Mouse (Mus musculus) right cerebral cortex, adult 2 months (tissue): ENCODE measurements around the gene Frmd4a.

ENCODE experiments used
- DNase-seq, 2 experiments: peaks; one replicate each; pipeline ENCODE4 v3.0.0; 2021 to 2022; ENCODE audit warnings: low spot score in 2 of 2

Gene Frmd4a

DNA sequence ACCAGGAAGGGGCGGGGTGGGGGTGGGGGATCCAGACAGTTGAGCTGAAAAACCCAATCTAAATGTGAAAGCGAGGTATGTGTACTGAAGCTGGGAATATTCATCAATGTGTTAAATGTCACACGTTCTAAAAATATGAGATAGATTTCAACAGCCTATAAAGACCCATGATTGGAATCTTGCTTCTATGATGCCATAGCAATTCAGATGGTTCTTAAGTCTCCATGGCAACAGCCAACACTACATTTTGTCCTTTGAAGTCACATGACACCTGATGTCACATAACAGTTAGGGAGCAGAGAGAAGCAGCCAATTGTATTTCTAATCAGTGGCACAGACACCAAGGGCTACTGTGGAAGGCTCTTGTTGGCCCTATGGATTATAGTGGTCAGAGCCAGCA is 120.0 kb downstream of the Frmd4a start:
- DNase-seq: no peak

DNA sequence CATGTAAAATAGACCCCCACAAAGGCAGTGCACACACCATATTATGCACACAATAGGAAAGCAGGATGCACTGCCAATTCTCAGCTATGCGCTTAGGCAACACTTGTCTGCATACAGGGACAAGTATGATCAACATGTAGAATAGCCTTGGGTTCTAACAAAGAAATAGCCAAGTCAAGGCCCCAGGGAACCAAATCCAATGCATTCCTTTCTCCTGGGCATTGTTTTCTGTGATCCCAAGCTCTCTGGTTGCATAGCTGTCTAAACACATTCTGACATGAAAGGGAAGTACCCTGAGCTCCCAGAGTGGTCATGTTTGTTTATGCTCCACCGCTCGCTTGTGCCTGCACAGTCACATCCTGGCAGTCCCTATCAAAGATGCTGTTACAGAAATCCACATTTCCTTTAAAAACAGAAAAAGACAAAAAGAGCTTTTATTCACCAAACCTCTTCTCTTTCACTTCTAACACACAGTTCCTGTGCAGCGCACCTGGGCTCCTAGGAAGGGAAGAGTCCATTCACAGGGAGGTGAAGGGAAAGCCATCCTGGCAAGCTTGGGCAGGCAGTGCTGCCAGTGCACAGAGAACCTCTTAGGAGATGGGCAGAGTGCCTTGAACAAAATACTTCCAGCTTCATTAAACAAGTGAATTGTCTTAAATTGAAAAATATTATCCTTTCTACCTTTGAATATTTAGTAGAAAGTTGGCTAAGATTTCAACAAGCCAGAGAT is 124.9 kb downstream of the Frmd4a start:
- DNase-seq: no peak

DNA sequence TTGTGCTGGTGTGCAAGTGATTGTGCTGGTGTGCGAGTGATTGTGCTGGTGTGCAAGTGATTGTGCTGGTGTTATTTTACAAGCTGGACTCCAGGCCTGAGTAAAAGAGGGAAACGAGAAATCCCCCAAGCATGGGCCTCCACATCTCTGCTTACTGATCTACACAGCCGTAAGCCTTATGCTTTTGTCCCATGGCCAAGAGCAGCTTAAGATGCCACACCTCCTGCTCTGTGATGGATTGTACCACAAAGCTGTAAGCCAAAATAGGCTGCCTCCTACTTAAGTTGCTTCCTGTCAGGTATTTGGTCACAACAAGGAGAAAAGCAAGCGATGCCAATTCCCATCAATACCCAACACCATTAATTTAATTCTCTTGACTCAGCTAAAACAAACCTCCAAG is 126.9 kb downstream of the Frmd4a start:
- DNase-seq: no peak

DNA sequence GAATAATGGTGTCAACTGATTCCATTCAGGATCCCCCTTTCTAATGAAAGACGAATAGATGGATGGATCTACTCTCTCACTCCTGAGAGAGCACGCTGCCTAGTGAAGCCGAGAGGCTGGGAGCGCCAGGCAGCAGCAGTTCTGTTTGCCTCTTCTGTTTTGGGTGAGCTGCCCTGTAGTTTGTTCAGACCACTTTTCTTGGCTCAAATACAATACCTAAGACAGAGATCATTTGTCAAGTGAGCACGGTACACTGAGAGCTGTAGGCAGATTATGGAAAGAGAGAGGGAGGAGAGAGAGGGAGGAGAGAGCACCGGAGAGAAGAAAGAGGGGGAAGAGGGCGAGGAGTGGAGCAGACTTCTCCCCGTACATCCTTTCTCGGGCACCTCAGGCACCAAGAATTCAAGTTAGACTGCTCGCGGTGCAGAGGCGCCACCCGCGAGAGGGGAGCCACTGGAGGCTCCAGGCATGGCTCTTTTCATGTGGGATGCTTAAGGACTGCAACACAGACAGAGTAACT is 135.1 kb downstream of the Frmd4a start:
- peak; percentile 24 to 27 for DNase-seq

DNA sequence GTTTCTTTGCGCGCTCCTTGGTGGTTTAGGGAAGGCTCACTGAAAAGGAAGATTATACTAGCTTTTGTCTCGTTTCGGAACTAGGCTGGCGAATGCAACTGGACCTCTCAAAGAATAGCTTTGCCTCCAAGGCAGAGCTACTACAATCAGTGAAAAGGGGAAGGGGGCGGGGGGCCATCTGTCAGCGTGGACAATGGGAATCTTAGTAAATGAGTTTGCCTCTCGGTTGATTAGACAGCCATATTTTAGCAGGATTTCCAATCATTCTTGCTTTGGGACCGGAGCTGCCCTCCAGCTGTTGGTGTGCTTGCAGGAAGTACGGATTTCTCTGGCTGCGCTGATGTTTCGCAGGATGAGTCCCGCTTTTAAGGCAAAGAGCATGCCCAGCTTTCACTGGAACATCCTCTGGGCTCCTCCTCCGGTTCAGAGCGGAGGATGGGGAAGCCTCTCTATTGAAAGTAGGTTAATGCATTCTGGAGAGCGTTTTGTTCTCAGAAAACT is 135.7 kb downstream of the Frmd4a start:
- peak; percentile 58 to 62 for DNase-seq

DNA sequence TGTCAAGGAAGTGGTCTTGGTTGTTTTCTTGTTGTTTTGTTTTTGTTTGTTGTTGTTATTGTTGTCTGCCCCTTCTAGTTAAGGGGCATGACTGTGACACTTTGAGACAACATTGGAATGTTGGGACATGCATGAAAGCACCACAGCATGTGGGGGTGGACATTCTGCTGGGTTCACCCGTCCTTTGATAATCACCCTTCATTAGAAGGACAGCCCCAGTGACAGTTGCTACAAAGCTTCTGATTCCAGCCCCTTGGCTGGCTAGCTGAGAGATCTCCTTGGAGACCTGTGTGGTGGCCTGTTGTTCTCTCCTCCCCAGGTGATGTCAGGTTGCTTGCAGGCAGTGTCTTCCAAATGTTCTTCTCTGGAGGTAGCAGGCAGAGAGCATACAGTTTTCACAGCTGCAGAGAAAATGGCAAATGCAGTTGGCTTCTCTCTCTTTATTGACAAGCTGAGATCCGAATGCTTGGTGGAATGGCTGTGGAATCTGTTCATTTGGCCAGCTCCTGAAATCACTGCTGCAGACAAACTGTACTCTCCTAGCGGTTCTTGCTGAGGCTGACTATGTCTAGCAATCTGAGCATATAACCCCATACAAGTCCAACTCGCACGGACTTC is 136.6 kb downstream of the Frmd4a start:
- no peak for DNase-seq

DNA sequence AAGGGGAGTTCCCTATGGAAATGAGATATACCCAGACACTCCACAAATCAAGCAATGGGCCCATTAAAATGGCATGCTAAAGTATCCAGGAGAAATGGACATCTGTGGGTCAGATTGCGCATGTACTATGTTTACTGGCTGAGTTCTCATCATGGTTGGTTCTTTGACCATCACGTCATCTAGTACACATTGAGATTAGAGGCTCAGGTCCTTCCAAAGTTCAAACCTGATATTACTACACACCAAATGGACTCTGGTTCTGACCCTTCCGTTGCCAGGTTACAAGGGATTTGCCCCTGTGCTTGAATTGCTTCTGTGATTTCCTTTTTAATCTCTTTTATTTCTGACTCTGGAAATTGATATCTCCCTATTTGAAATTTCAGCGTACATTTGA is 137.1 kb downstream of the Frmd4a start:
- DNase-seq: no peak

DNA sequence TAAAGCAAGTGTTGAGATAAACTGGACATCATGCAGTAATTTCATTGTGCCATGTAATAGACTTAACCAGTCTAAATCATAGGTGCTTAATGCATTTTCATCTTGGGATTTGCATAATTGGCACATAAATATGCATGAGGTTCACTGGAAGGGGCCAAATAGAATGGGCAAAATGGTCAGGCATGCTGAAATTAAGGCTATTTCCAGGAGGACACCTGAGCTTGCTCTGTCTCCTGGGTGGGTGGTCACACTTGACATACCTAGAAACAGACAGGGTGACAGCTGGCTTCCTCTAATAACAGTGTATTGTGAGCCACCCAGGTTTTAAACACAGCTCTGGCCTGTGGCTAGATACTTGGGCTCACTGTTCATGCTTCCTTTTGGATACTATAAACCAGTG is 137.9 kb downstream of the Frmd4a start:
- DNase-seq: no peak

DNA sequence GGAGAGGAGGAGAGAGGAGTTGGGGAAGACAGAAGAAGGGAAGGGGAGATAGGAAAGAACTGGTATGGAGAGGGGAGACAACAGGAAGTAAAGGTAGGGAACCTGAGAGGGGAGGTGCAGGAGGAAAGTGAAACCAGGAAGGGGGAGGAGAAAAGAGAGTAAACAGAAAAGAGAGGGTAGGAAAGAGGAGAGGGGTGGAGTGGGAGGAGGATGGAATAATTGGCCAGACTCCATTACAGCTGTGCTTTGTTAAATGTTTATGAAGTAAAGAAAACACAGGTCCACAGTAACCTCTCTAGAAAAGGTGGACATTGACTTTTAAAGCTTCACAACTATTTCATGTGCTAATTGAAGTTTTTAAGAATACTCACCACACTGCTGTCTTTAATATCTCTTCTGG is 139.0 kb downstream of the Frmd4a start:
- DNase-seq: no peak

DNA sequence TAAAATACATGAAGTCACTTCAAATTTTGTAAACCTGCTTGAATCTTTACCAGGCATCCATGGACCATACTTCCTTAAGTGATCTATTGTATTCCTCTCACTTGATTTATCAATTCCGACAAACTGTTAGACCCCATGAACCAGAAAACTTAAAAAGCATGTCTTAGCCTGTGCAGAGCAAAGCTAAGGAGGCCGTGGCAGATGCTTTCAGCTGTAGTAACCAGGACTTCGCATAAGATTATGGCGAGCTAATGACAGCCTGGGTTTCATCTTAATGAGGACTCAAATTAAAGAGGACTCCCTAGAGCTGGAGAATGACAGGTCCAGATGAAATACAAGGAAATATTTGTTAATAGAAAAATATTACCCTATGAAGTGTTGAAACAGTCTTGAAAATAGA is 139.9 kb downstream of the Frmd4a start:
- DNase-seq: no peak

DNA sequence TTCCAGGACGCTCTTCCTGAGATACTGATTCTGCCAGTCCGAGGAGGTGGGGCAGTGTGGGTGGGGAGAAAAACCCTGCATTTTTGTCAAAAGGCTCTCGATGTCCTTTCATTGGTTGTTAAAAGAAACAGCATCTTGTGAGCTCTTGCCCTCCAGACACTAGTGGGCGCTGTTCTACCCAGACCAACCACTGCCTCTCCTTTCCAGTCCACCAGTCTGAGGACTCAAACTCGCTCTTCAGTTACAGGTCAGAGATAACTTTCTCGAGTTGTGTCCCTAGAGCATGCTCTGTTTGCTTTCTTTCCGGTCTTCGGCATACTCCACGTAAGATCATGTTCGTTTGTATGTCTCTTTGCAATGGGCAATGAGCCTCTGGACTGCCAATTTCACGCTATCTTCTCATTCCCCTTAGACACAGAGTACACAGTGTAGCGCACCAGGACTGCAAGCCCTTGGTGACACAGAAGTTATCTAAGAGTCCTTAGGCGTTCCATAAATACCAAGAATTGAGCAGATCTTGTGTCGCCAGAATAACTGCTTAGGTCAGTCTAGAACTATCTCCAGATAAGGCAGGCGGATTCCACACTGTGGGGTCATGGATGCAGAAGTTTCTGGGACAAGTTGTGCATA is 142.2 kb downstream of the Frmd4a start:
- no peak for DNase-seq

DNA sequence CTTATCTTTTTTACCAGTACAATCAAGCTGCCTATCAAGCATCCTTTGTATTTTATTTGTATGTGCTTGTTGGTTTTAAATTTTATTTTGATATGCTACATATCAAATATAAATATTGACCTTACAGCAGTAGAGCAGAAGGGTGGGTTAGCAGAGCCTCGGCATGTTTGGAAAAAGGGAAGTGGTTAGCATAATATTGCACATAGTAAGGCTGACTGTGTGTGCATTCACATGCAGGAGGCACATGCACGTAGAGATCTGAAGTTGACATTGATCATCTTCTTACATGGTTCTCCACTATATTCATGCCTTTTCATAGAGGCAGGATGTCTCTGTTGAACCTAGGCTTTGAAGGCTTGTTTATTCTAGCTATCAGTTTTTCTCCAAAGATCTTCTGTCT is 148.7 kb downstream of the Frmd4a start:
- no peak for DNase-seq

DNA sequence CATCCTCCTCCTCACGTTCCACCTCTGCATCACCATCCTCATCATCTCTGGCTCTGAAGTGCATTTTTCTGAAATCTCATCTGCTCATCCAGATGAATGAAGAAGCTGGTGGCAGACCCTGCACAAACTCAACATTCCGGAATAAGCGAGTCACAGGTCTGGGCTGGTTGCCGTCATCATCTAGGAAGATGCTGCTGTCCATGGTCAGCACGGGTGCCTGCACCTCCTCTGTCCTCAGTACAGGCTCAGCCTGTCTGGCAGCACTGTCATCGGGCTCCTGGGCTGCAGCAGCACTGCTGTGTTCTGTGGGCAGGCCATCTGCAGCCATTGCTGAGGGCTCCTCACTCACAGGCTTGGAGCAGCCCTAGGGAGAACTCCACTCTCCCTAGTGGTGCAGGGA is 149.6 kb downstream of the Frmd4a start:
- no peak for DNase-seq

DNA sequence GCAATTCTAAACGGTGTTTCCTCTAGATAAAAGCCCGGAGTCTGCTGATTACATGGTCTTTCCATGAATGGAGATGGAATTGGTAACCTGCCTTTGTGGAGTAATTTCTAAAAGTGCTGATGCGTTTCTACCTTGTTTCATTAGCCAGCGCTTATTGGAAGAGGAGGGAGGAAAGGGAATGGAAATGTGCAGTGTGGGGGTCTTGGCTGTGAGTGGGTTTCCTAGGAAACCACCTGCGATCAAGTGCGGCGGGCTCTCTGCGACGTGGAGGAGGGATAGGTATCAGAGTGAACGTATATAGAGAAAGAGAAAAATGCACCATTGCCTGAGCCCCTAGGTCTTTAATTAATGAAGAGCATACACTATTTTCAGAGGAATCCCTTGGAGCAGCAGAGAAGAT is 152.2 kb downstream of the Frmd4a start:
- no peak for DNase-seq

DNA sequence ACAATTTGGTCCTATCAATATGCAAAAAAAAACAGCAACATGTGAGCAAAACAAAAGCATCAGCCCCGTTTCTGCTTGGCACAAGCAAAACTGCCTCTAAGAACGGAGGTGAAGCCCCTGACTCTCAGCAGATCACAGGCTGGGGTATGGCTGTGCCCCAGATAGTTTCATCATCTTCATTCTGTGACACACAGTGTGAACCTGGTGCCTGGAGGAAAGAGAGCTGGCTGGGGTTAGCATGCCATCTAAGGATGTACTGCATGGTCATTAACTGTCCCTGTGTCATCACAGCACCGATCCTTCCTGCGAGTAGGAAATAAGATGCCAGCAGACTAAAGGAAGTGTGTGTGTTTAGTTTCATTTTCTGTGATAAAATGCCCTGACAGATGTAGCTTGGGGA is 152.7 kb downstream of the Frmd4a start:
- DNase-seq: no peak

DNA sequence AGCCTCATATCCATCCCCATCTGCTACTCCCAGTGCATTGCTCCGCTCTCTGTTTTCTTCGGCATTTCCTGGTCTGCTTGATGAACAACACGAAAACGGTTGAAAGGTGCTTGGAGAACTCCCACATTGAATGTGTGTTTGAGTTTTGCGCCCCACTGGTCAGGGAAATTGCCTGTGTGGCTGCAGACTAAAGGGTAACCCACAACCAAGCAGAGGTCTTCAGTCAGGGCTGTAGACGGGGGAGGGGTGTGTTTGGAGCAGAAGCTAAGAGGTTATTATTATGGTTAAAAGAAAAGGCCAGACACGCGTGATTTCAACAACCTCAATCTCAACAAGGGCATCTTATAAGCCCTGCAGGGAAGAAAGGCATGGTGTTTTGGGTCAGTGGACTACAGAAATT is 167.5 kb downstream of the Frmd4a start:
- DNase-seq: no peak

DNA sequence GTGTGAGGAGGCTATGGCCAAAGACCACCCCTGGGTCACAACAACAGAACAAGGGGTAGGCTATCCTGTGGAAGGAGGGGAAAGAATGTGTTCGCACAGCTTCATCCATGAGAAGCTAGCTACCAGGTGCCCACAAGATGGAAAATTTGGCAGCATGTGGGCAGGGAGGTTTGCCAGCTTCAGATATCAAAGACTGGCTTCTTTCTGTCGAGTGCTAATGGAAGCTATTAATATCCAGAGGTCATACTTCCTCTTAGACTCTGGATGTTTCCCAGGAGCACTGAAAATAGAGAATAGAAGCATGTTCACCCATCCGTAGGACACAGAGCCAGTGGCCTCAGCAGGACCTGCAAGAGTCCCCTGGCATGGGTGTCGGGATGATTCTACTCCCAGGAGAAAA is 170.0 kb downstream of the Frmd4a start:
- peak; percentile 13 to 31 for DNase-seq

DNA sequence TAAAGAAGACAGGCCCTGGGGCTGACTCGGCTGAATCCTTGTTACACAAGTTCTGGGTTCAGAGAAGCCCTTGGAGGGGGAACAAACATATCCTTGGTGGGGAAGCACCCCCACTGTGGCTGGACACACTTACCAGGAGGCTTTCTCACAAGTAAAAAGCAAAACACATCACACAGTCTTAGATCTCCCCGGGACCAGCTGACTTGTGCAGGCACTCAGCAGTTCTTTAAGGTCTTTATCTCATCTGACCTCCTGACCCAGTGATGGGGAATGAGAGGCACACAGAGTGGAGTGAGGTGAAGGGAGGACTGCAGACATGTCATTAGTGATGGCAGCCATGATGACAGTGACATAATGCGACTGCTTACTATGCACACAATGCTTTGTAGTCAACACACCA is 170.8 kb downstream of the Frmd4a start:
- DNase-seq: no peak

DNA sequence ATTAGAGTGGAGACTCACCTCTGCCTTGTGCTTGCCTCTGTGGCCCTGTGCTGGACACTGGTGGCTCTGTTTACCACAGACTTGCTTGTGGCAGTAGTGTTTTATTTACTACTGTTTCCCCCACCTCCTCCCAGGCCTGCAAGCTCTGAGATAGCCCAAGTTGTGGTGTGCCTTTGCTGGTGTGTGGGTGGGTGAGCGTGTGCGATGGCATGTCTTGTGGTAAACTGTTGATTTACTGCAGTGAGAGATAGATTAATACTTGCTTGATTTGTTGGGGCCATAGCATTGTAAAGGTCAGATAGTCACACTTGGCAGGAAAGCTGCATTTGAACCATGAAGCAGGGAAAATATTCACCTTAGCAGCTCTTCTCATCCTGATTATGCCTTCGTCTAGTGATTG is 172.8 kb downstream of the Frmd4a start:
- no peak for DNase-seq

DNA sequence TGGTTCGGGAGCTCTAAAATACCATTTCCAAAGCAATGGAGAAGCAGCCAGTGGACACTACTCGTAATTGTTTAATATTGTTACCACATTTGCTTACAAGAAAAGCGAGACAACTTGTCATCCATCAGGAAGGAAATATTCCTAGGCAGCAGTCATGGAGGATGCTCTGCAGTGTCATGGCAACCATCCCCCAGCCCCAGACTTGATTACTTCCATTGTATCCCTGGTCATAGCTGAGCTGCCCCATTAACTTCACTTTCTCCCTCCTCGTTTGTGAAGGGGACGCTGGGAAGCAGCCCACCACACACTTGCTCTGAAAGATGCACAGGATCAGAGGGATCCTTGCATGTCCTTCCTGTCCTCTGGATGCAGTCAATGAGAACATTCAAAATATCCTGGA is 173.5 kb downstream of the Frmd4a start:
- DNase-seq: no peak

DNA sequence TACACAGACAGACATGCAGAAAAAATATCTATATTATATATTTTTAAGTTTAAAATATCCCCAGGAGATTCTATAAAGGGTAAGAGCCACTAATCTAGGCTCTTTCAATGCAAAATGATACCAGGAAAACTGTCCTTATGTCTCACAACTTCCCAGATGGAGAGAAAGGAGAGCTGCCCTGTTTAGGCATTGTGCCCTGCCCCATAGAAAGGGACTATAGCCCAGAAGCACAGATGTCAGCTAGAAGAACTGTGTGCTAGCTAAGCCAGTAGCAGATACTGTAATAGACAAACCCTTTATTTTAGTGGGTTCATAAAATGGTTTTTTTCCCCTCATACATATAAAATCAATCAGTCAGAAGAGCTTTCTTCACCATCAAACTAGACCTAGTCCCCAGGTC is 175.7 kb downstream of the Frmd4a start:
- DNase-seq: no peak

DNA sequence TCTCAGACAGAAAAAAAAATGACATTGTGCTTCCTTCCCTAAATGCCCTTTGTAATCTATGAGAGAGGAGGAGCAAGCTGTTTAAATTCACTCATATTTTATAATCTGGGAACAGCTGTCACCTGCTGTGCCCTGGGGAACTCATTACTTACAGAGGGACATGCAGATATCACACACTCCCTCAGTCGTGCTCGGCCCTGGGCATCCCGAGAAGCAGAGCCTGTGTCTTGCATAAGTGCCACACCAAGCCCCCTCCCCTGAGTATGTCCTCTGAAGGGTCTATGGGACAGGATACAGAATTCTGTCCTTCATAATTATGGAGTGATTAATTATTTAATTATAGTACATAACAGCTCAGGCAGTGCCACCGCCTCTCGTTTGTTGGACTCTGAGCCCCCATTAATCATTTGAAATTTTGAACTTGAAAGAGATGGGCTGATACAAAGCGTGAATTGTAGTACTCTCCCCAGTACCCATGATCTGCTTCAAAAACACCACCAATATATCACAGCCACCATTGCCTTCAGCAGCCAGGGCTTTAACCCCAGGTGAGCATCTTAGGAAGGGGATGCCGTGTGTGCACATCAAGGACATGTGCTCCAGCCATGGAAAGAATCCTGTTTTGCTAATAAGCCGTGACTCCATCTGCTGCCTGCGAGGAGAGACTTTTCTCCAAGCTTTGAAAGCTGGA is 177.0 kb downstream of the Frmd4a start:
- no peak for DNase-seq
